Mouse (Mus musculus): ENCODE results near the gene Klrb1a. TPM values are rescaled to one million over a fixed set of nuclear protein-coding genes. Genes with fewer than 3 reads are reported as not detected.
A peak's percentile ranks its signal among the peaks of the same experiment; 100 is the strongest.
"Not testable (repeated sequence)": the region's sequence is repeated elsewhere in the genome, so short reads cannot be mapped to it uniquely, and the experiment has no call there.

The Klrb1a gene
- polyA plus RNA-seq, 1 experiment = 0.24 TPM

DNA sequence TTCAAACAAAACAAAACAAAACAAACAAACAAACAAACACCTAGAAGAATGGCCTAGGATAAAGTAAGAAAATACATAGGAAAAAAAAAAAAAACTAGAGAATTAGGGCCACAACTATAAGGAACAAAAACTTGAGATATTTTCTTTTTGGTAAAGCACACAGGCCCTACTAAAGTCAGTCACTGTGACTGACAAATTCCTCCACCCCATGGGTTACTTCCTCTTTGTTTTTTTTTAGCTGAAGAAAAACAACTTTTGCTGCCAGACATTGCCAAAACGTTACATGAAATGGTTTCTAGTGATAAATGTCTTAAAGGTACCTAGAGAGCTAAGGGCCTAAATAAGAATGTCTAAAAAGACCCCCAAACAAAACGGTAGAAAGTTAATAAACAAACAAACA, 20.7 kb upstream of the Klrb1a start:
- TF ChIP-seq CTCF (IDR thresholded peaks at IDR 0.05; ENCODE audit: extremely low read depth, insufficient read length, insufficient replicate concordance, low read depth, low read length) = no peak
- no peak for TF ChIP-seq POLR2A (IDR thresholded peaks at IDR 0.05; ENCODE audit: low read depth, low read length)
- 70% methylated on average over 2 of the region's 2 CpGs for WGBS
- Histone ChIP-seq H3K4me1 (ENCODE audit: control insufficient read depth, insufficient read depth, insufficient read length, low read length) (peaks cover 29% of the 10 kb centered on the region; the same call in 1 of the 2 replicates), H3K27ac (ENCODE audit: insufficient read depth, low read depth, low read length) (peak overlapping the region; percentile 63), H3K4me3 (ENCODE audit: low read depth, low read length) (no peak overlapping the region), H3K36me3 (ENCODE audit: control insufficient read depth, insufficient read depth, low read length) (no peaks in the 10 kb centered on the region), H3K27me3 (ENCODE audit: control insufficient read depth, insufficient read depth, low read length) (no peaks in the 10 kb centered on the region)

DNA sequence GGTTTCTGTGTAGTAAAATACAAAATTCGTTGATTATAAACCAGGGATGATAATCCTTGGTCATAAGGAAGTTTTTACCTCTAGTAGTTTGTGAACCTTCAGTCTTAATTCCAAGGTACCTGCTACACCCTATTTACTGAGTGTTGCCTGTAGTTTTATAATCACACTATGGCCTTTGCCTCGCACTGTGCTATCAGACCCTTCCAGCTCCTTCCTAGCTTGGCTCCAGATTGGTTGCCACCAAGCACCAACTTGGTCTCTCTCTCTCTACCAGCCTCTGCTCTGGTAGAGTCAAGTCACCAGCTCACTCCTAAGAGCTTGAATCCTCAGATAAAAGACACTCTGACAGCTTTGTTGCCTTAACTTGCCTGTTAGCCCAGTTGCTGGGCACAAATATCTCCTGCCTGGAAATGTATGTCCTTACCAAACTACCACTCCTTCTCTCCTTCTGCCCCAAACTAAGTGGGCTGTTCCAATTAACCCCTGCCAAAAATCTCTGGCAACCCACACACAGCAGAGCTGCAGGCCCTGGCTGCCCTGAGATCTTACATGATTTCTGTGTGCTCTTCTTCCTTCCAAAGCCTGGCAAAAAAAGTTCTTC, 17.9 kb upstream of the Klrb1a start:
- H3K4me1 ChIP-seq (ENCODE audit: control insufficient read depth, insufficient read depth, insufficient read length, low read length) = peaks cover 20% of the 10 kb centered on the region; the same call in 1 of the 2 replicates
- peak overlapping the region; percentile 100 for H3K27ac ChIP-seq (ENCODE audit: insufficient read depth, low read depth, low read length)
- H3K27me3 ChIP-seq (ENCODE audit: control insufficient read depth, insufficient read depth, low read length) = no peaks in the 10 kb centered on the region
- TF ChIP-seq POLR2A (IDR thresholded peaks at IDR 0.05; ENCODE audit: low read depth, low read length) (no peak; the same call in 1 of the 2 replicates), CTCF (IDR thresholded peaks at IDR 0.05; ENCODE audit: extremely low read depth, insufficient read length, insufficient replicate concordance, low read depth, low read length) (no peak)
- 31% methylated on average over 2 of the region's 2 CpGs for WGBS
- 0 out of 2 replicates have a peak, but pooled peaks cover 1% of the 10 kb centered on the region for H3K36me3 ChIP-seq (ENCODE audit: control insufficient read depth, insufficient read depth, low read length)
- no peak overlapping the region for H3K4me3 ChIP-seq (ENCODE audit: low read depth, low read length)

DNA sequence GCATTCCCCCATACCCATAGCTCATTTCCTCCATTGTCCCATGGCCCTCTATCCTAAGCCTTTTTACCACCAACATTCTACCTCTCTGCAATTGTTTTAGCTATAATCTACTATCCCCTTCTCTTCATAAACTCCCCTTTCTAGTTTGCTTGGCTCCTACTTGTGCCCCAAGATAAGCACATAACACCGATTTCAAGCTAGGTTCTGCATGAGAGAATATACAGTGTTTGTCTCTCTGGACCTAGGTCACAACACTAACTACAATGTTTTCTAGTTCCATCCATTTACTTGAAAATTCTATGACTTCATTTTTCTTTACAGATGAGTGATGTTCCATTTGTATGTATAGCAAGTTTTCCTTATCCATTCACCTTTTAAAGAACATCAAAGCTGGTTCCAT, 17.3 kb upstream of the Klrb1a start:
- 0 out of 2 replicates have a peak, but pooled peaks cover 1% of the 10 kb centered on the region for H3K36me3 ChIP-seq (ENCODE audit: control insufficient read depth, insufficient read depth, low read length)
- WGBS = 32% methylated on average over 1 of the region's 1 CpGs
- peaks cover 20% of the 10 kb centered on the region; the same call in 1 of the 2 replicates for H3K4me1 ChIP-seq (ENCODE audit: control insufficient read depth, insufficient read depth, insufficient read length, low read length)
- H3K27me3 ChIP-seq (ENCODE audit: control insufficient read depth, insufficient read depth, low read length) = no peaks in the 10 kb centered on the region
- H3K4me3 ChIP-seq (ENCODE audit: low read depth, low read length) = no peak overlapping the region
- TF ChIP-seq POLR2A (IDR thresholded peaks at IDR 0.05; ENCODE audit: low read depth, low read length) = no peak
- TF ChIP-seq CTCF (IDR thresholded peaks at IDR 0.05; ENCODE audit: extremely low read depth, insufficient read length, insufficient replicate concordance, low read depth, low read length) = no peak
- H3K27ac ChIP-seq (ENCODE audit: insufficient read depth, low read depth, low read length) = peak overlapping the region; percentile 94

DNA sequence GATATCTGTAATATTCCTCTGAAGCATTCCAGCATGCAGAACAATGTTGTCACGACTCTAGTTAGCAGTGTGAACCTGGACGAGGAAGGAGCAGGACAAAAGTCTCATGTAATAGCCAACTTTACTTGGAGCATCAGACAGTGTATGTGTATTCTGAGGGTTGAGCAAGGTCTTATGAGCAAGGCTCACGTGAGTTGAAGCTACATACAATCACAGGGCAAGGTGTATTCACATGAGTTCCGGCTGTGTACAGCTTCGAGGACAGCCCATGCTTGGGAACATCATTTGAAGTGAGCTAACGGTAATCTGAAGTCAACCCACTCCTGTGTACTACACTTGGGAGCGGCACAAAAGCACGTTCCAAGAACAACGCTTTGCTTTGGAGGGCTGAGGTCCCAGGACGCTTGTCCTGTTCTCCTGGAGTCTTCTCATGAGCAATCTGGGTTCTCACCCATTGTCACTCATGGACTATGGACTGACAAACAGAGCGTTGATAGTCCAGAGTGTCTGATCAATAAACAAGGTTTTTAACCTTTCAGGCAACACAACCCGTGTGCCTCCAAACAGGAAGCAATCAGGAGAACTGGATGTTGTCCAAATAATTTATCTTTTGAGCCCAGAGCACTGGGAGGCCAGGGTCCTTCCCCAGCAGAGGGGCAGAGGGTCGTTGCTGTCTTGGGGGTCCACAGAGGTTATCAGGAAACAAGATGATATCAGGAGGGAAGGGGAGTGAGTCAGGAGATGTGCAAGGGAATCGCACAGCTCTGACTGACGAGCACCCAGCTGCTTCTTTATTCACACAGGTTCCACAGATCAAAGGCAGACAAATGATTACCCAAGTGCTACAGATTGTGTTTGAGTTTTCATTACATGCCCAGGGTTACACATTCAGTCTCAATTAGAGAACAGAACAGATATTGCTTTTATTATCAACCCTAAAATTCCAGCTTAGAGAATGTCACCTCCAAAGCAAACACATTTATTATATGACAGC, 7.9 kb upstream of the Klrb1a start:
- not testable (repeated sequence) for H3K36me3 ChIP-seq (ENCODE audit: control insufficient read depth, insufficient read depth, low read length); H3K27me3 ChIP-seq (ENCODE audit: control insufficient read depth, insufficient read depth, low read length); H3K4me1 ChIP-seq (ENCODE audit: control insufficient read depth, insufficient read depth, insufficient read length, low read length)
- 23% methylated on average over 15 of the region's 15 CpGs for WGBS
- Histone ChIP-seq H3K4me3 (ENCODE audit: low read depth, low read length) (peak overlapping the region; percentile 41), H3K27ac (ENCODE audit: insufficient read depth, low read depth, low read length) (peak overlapping the region; percentile 100)

DNA sequence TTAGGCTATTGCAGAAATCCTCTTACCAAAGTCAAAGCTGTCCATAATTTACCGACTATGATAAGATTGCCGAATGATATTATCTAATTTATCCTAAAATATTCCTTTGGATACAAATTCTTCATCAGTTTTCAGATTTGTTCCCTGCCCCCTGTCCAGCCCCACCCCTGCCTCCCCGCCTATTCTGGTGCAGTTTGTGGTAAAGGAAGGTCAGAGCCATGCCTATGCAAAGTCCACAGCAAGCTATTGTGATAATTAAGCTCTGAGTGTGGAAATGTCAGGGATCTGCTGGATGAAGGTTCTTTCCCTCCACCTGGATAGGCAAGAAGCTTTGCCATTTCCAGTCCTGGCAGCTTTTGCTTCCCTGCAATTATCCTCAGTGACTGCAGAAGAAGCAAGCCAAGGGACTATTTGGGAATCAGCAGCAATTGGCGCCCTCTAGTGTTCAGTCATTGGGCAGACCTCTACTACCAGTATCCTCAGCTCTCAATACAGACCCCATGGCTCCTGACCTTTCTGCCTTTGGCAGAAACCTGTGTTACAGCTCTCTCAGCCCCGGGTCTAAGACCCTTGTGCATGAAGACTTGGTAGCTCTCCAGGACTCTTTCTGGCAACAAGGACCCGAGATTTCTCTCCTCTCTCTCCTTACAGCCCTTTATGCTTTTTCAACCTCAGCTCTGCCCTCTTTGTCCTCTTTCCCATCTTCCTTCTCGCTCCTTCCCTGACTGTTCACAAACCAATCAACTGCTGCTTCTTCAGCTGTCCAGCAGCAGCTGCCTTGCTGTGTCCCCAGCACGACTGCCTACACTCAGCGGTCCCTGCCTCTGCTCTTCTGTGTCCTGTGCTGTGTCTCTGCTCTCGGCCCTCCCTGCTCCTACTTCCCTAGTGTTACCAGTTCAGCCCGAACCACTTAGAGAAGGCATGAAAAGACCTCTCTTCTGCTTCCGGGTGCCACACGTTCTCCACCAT, 6.7 kb upstream of the Klrb1a start:
- H3K27ac ChIP-seq (ENCODE audit: insufficient read depth, low read depth, low read length) = peak overlapping the region; percentile 100
- not testable (repeated sequence) for H3K4me1 ChIP-seq (ENCODE audit: control insufficient read depth, insufficient read depth, insufficient read length, low read length); H3K36me3 ChIP-seq (ENCODE audit: control insufficient read depth, insufficient read depth, low read length); H3K27me3 ChIP-seq (ENCODE audit: control insufficient read depth, insufficient read depth, low read length)
- 30% methylated on average over 13 of the region's 13 CpGs for WGBS
- H3K4me3 ChIP-seq (ENCODE audit: low read depth, low read length) = peak overlapping the region; percentile 49
- peak; percentile 51; the same call in 1 of the 2 replicates for TF ChIP-seq CTCF (IDR thresholded peaks at IDR 0.05; ENCODE audit: extremely low read depth, insufficient read length, insufficient replicate concordance, low read depth, low read length)

DNA sequence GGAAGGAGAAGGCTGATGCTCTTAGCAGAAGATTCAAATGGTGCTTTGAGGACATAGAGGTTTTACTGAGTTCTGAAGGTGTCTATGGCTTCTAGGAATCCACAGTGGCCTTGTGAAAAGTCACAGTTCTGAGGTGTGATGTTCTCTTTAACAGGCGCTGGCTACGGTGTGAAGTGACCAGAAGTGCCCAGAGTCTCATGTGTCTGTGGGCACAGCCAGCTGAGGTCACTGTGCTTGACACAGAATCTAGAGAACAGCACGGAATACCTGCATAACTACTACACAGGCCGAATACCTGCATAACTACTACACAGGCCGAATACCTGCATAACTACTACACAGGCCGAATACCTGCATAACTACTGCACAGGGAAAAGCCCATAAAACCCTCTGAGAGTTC, 1.9 kb upstream of the Klrb1a start:
- not testable (repeated sequence) for H3K36me3 ChIP-seq (ENCODE audit: control insufficient read depth, insufficient read depth, low read length); H3K4me3 ChIP-seq (ENCODE audit: low read depth, low read length); H3K4me1 ChIP-seq (ENCODE audit: control insufficient read depth, insufficient read depth, insufficient read length, low read length); H3K27ac ChIP-seq (ENCODE audit: insufficient read depth, low read depth, low read length); H3K27me3 ChIP-seq (ENCODE audit: control insufficient read depth, insufficient read depth, low read length)
- 96% methylated on average over 6 of the region's 6 CpGs for WGBS
